Mouse (Mus musculus): ENCODE measurements around the gene Lbx2. TPM values are rescaled to one million over a fixed set of nuclear protein-coding genes. Genes with fewer than 3 reads are reported as not detected.

Lbx2 gene
- polyA plus RNA-seq, 1 experiment from 2014 or later, result 0.59 TPM

GRCm38 (mm10) chr6:83057790-83058189 is 28.4 kb upstream of the Lbx2 start, which contains the start of gene Dqx1:
Gene Dqx1, plus strand, starts transcription at chr6:83057844.
- Histone ChIP-seq H3K27me3 (replicated peaks) (peaks cover 18% of the 10 kb centered on the region), H3K4me2 (peak within 1 kb of the TSS; percentile 35), H3K4me1 (peaks cover 18% of the 10 kb centered on the region), H3K27ac (peak within 1 kb of the TSS; percentile 32; the same call in 1 of the 2 replicates), H3K36me3 (peaks cover 7% of the 10 kb centered on the region), H3K9me3 (no peaks in the 10 kb centered on the region), H3K9ac (no peak within 1 kb of the TSS), H3K4me3 (replicated peaks) (peak within 1 kb of the TSS; percentile 22)
- WGBS, result 40% methylated on average over 3 of the region's 3 CpGs
- ATAC-seq (ENCODE audit: insufficient read depth, low FRiP score, low read depth), result peak; percentile 49

- peaks cover 7% of the 10 kb centered on the region for H3K36me3 ChIP-seq
- WGBS, result 87% methylated on average over 2 of the region's 2 CpGs
- H3K9ac ChIP-seq, result no peak overlapping the region
- no peak for ATAC-seq (ENCODE audit: insufficient read depth, low FRiP score, low read depth)
- H3K27ac ChIP-seq, result no peak overlapping the region
- H3K27me3 ChIP-seq (replicated peaks), result peaks cover 27% of the 10 kb centered on the region
- H3K4me1 ChIP-seq, result peaks cover 10% of the 10 kb centered on the region
- H3K9me3 ChIP-seq, result no peaks in the 10 kb centered on the region
- H3K4me2 ChIP-seq, result peak overlapping the region; percentile 35; the same call in 1 of the 2 replicates
- H3K4me3 ChIP-seq (replicated peaks), result 0 out of 2 replicates have a peak overlapping the region, but pooled peaks have one; percentile 22
Measured at GRCm38 (mm10) chr6:83058725-83059124, 27.4 kb upstream of the Lbx2 start.

GRCm38 (mm10) chr6:83065995-83066394 is 20.2 kb upstream of the Lbx2 start:
- no peak for ATAC-seq (ENCODE audit: insufficient read depth, low FRiP score, low read depth)
- Histone ChIP-seq H3K27ac (no peak overlapping the region), H3K9ac (no peak overlapping the region), H3K4me3 (replicated peaks) (no peak overlapping the region), H3K4me2 (no peak overlapping the region), H3K36me3 (no peaks in the 10 kb centered on the region), H3K4me1 (peaks cover 24% of the 10 kb centered on the region), H3K9me3 (no peaks in the 10 kb centered on the region), H3K27me3 (replicated peaks) (peaks cover 93% of the 10 kb centered on the region)
- 32% methylated on average over 8 of the region's 8 CpGs for WGBS

GRCm38 (mm10) chr6:83066441-83066840 is 19.7 kb upstream of the Lbx2 start:
- Histone ChIP-seq H3K27ac (no peak overlapping the region), H3K9me3 (no peaks in the 10 kb centered on the region), H3K4me2 (no peak overlapping the region), H3K4me1 (peaks cover 28% of the 10 kb centered on the region), H3K27me3 (replicated peaks) (peaks cover 93% of the 10 kb centered on the region), H3K36me3 (no peaks in the 10 kb centered on the region), H3K9ac (no peak overlapping the region), H3K4me3 (replicated peaks) (no peak overlapping the region)
- WGBS, result 24% methylated on average over 6 of the region's 6 CpGs
- ATAC-seq (ENCODE audit: insufficient read depth, low FRiP score, low read depth), result no peak

DNA sequence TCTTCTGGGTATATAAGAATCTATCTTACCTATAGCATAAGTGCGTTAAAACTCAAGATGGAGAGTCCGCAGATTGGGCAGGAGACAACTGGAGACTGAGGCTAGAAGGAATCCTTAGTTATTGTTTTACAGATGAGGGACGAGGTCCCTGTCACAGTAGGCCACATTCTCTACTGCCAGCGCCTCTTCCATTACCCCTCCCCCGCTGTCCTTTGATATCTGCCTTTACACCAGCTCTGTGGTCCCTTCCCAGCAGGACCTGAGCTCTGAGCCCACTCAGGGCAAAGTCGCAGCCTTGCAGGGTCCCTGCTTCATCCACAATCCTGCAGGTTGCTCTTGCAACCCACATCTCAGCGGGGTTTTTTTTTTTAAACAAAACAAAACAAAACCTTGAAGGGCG is 17.9 kb upstream of the Lbx2 start:
- peaks cover 28% of the 10 kb centered on the region for H3K4me1 ChIP-seq
- H3K36me3 ChIP-seq, result no peaks in the 10 kb centered on the region
- H3K4me2 ChIP-seq, result peak overlapping the region; percentile 56
- no peak overlapping the region for H3K9ac ChIP-seq
- no peaks in the 10 kb centered on the region for H3K9me3 ChIP-seq
- no peak for ATAC-seq (ENCODE audit: insufficient read depth, low FRiP score, low read depth)
- H3K4me3 ChIP-seq (replicated peaks), result peak overlapping the region; percentile 28
- 9% methylated on average over 8 of the region's 8 CpGs for WGBS
- peaks cover 94% of the 10 kb centered on the region for H3K27me3 ChIP-seq (replicated peaks)
- no peak overlapping the region for H3K27ac ChIP-seq

DNA sequence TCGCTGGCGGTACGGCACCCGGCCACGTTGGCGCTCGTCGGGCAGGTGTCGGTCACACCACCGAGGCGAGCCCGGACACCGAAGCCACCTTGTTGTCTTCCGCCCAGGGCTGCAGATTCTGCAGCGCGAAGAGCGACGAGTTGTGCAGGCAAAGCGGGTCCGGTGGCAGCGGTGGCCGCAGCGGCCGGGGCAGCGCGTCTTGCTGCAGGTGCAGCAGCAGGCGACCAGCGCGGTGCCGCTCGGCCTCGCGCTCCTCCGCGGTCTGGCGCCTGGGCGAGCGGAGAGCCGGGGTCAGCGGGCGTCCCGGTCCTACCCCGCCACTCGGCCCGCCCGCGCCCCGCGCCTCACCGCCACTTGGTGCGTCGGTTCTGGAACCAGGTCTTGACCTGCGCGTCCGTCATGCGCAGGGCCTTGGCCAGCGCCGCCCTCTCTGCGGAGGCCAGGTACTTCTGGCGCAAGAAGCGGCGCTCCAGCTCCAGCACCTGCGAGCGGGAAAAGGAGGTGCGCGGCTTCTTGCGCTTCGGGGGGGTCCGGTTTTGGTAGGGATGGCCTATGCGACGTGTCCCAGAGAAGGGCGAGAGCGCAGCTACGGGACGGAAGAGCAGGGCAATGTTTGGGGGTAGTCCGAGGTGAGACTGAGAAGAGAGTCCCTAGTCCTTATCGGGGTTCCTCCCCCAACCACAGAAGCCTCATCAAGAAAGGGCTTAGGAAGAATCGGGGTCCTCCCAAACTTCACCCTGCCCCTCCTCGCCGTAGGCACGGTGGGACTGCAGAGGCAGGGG is 17.3 kb upstream of the Lbx2 start:
- Histone ChIP-seq H3K36me3 (no peaks in the 10 kb centered on the region), H3K4me2 (peak overlapping the region; percentile 56), H3K27me3 (replicated peaks) (peaks cover 94% of the 10 kb centered on the region), H3K9me3 (no peaks in the 10 kb centered on the region), H3K27ac (no peak overlapping the region), H3K4me3 (replicated peaks) (peak overlapping the region; percentile 28), H3K4me1 (peaks cover 28% of the 10 kb centered on the region), H3K9ac (no peak overlapping the region)
- ATAC-seq (ENCODE audit: insufficient read depth, low FRiP score, low read depth), result no peak
- WGBS, result 1% methylated on average over 80 of the region's 81 CpGs

DNA sequence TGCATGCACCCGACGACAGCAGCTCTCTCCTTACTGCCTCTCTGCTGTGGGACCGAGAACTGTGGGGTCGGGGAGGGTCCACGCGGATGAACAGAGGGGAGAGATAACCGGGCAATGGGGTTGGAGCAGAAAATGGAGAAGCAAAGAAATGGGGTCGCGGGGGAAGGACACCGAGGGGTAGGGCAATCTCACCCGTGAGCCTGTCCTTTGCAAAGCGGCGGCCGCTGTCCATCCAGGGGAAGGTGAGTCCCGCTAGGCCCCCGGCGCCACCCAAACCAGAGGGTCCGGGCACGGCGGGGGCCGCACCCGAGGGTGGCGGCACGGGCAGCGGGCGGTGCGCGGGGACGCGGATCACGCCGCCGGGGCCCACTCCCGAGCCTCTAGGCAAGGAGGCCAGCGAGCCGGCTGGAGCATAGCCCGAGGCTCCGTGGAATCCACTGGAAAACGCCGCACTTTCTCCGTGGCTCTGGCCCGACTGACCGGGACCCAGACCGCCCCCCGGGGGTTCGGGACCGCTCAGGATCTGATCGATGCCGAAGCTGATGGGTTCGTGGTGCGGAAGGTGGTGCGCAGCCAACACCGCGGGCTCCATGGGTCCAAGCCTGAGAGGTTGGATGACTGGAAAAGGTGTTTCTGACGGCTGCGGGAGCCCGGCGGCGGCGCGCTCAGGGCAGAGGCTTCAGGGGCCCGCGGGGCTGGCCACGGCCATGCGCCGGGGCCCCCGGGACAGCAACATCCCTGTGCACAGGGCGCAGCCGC is 16.5 kb upstream of the Lbx2 start:
- Histone ChIP-seq H3K4me3 (replicated peaks) (peak overlapping the region; percentile 28), H3K9me3 (no peaks in the 10 kb centered on the region), H3K4me1 (peaks cover 28% of the 10 kb centered on the region), H3K36me3 (no peaks in the 10 kb centered on the region), H3K9ac (no peak overlapping the region), H3K27me3 (replicated peaks) (peaks cover 93% of the 10 kb centered on the region), H3K27ac (no peak overlapping the region), H3K4me2 (peak overlapping the region; percentile 56)
- no peak for ATAC-seq (ENCODE audit: insufficient read depth, low FRiP score, low read depth)
- WGBS, result 2% methylated on average over 69 of the region's 69 CpGs

DNA sequence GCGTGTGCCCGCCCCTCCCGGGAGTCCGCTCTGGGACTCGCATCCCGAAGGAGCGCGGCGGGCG is 16.1 kb upstream of the Lbx2 start, which contains the start of gene Tlx2:
Gene Tlx2, minus strand, starts transcription at position 47 of the 64 bp plus-strand sequence.
- H3K9ac ChIP-seq, result no peak within 1 kb of the TSS
- no peaks in the 10 kb centered on the region for H3K36me3 ChIP-seq
- H3K27ac ChIP-seq, result no peak within 1 kb of the TSS
- no peaks in the 10 kb centered on the region for H3K9me3 ChIP-seq
- peaks cover 92% of the 10 kb centered on the region for H3K27me3 ChIP-seq (replicated peaks)
- peaks cover 28% of the 10 kb centered on the region for H3K4me1 ChIP-seq
- H3K4me3 ChIP-seq (replicated peaks), result peak within 1 kb of the TSS; percentile 28
- no peak for ATAC-seq (ENCODE audit: insufficient read depth, low FRiP score, low read depth)
- peak within 1 kb of the TSS; percentile 56 for H3K4me2 ChIP-seq
- under 1% methylated on average over 10 of the region's 10 CpGs for WGBS

- Histone ChIP-seq H3K27me3 (replicated peaks) (peaks cover 93% of the 10 kb centered on the region), H3K9ac (no peak overlapping the region), H3K4me2 (peak overlapping the region; percentile 37), H3K9me3 (no peaks in the 10 kb centered on the region), H3K4me1 (peaks cover 28% of the 10 kb centered on the region), H3K4me3 (replicated peaks) (peak overlapping the region; percentile 28), H3K27ac (no peak overlapping the region), H3K36me3 (no peaks in the 10 kb centered on the region)
- ATAC-seq (ENCODE audit: insufficient read depth, low FRiP score, low read depth), result no peak
- WGBS, result under 1% methylated on average over 52 of the region's 58 CpGs
Measured at GRCm38 (mm10) chr6:83070311-83071219, 15.6 kb upstream of the Lbx2 start.

DNA sequence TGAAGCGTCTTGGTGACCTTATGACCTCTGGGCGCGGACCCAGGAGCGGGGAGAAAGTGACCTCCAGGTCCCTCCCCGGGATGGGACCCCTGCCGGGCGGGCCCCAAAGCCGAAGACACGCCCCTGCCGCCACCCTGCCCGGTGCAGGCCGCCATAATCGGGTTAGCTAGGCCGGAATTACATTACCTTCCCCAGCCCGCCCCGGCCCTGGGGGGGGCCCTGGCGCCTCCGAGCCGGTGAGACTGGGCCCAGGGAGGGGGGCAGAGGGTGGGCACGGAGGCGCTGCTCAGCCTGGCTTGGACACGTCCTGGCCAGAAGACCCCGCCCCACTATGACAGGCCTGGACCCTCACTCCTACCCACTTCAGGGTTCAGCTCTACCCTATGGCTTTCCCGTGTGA is 14.9 kb upstream of the Lbx2 start:
- peak overlapping the region; percentile 28 for H3K4me3 ChIP-seq (replicated peaks)
- H3K4me2 ChIP-seq, result peak overlapping the region; percentile 16; the same call in 1 of the 2 replicates
- peaks cover 91% of the 10 kb centered on the region for H3K27me3 ChIP-seq (replicated peaks)
- ATAC-seq (ENCODE audit: insufficient read depth, low FRiP score, low read depth), result no peak
- no peaks in the 10 kb centered on the region for H3K36me3 ChIP-seq
- no peaks in the 10 kb centered on the region for H3K9me3 ChIP-seq
- H3K27ac ChIP-seq, result no peak overlapping the region
- H3K9ac ChIP-seq, result no peak overlapping the region
- peaks cover 28% of the 10 kb centered on the region for H3K4me1 ChIP-seq
- 2% methylated on average over 24 of the region's 24 CpGs for WGBS

GRCm38 (mm10) chr6:83074979-83075378 is 11.2 kb upstream of the Lbx2 start:
- no peak for ATAC-seq (ENCODE audit: insufficient read depth, low FRiP score, low read depth)
- no peak overlapping the region for H3K4me2 ChIP-seq
- 12% methylated on average over 2 of the region's 2 CpGs for WGBS
- H3K27me3 ChIP-seq (replicated peaks), result peaks cover 63% of the 10 kb centered on the region
- no peak overlapping the region for H3K27ac ChIP-seq
- H3K36me3 ChIP-seq, result no peaks in the 10 kb centered on the region
- no peak overlapping the region for H3K4me3 ChIP-seq (replicated peaks)
- H3K4me1 ChIP-seq, result peaks cover 19% of the 10 kb centered on the region
- H3K9me3 ChIP-seq, result no peaks in the 10 kb centered on the region
- H3K9ac ChIP-seq, result no peak overlapping the region

Measured in stomach, embryonic 15.5 days (tissue).